Mouse (Mus musculus) cerebellum, postnatal 10 days (tissue): Measurements from ENCODE around the gene Guk1.

ENCODE experiments used
- DNase-seq, 2 experiments: peaks; one replicate each; pipeline ENCODE4 v3.0.0; 2021; ENCODE audit warnings: mixed read lengths in 2 of 2

Gene Guk1

DNA sequence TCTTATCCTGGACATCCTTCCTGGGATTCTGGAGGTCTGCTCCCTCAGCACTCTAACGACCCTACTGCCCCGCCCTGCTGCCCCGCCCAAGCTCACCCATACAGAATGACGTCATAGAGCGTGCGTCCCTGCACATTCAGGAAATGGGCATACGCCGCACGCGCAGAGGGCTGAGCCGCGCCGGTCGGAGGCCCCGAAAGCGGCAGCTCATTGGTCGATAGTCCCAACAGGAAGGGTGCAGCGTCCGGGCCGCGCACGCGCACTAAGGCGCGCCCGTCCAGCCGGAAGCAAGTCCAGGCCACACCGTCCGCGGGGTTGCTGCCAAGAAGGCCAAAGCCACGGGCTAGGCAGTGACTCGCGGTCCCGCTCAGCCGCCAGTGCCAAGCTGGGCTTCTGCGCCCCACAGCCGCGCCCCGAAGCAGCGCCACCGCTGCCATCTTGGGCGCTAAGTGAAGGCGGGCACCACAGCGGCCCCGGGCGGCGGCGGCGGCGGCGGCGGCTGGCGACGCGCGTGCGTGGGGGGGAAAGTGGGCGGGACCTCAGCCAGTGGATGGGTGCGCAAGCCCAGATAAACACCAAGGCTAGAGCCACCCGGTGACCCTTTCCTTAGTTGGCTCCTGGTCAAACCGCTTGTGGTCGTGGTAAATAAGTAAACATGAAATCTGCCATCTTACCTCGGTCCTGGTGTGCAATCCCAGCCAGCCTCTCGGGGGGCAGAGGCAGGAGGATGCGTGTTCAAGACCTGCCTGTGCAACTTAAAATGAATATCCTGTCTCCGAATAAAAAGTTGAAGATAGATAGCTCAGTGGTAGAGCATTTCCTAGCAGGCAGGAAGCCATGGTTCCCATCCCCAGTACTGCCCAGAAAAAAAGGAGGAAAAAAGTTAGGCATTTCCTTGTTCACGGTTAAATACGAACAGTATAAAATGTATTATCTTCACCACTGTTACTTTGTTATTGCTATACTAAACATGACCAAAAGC, 28.5 kb downstream of the Guk1 start, which contains the start of gene Iba57:
Gene Iba57 (minus strand): TSS at position 485 of the 982 bp plus-strand sequence.
- DNase-seq = peak; percentile 97 to 98

DNA sequence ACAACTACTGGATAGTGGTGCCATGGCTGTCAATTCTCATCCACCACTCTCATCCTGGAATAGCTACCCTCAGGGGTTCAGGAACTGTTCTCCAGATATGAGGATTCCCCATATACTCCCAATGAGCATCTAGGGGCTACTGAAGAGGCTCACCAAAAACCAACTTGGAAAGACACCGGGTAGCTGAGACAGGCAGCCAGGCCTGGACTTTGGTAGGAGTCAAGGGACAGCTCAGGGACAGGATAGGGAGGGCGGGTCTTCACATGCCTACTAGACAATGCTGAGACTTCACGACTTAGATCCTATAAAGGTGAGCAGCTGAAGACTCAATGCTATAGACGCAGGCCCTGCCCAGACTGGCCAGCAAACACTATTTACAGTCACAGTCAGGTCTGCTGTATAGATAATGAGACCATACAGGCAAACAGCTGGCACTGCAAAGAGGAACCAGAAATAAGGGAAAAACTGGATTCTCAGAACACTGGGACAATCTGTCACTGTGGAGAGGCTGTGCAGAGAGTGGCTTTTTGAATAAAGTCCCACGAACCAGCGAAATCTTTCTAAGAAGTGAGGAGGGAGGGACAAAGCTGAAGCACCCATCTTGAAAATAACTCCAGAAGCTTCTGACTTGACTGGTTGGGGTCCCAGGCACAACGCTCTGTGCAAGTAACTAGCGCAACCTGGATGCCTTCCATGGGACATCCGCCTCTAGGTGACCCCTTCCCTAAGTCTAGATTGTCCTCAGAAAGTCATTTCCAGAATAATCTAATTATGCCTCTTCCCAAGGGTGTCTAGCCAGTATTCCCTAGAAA, 29.4 kb downstream of the Guk1 start:
- no peak for DNase-seq

DNA sequence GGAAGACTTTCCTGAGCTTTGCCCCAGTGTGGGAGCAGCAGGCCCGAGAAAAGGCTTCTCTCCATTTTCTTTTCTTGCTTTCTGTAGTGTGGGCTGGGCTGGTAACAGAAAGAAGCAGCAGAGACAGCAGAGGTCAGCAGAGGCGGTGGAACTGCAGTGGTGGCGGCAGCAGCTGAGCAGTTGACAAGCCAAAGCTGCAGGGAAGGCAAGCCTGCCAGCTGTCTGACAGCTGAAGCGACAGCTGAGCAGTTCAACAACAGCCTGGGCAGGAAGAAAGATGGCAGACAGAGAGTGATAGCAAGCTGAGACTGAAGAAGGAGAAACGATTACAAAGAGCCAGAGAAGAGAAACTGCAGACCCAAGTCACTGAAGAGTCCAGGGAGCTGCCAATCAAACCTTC, 30.6 kb downstream of the Guk1 start:
- DNase-seq = peak; percentile 28 to 32

DNA sequence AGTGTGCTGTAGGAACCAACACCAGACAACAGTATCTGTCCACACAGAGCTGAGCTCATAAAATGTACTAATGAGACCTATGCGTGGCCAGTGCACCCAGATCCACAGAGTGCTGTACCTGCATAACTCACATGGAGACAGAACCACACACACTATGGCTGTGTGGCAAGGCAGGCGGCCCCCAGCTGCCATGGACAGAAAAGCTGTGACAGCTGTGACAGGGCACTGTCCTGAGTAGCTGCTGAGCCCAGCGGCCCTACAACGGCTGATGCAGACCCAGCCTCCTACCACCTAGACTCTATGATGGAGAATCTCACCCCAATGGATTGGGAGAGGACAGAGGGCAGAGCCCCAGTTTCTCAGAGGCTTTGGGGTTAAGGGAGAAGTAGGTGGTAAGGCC, 32.5 kb downstream of the Guk1 start:
- no peak for DNase-seq

DNA sequence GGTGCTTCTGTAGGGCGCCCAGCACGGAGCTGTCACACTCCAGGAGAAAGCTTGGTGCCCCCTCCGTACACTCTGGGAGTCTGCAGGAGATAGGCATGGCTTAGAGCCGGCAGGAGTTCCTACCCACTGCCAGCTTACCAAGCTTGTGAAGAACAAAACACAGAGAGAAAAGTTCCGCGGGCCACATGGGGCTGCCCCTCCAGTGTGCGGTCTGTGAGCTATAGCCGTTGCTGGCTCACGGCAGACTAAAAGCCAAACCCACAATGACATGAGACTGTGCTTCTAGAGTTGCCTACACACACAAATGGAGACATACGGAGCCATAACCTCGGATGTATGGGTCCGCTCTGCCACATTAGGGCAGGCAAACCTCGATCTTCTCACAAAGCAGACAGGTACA, 32.9 kb downstream of the Guk1 start:
- no peak for DNase-seq

DNA sequence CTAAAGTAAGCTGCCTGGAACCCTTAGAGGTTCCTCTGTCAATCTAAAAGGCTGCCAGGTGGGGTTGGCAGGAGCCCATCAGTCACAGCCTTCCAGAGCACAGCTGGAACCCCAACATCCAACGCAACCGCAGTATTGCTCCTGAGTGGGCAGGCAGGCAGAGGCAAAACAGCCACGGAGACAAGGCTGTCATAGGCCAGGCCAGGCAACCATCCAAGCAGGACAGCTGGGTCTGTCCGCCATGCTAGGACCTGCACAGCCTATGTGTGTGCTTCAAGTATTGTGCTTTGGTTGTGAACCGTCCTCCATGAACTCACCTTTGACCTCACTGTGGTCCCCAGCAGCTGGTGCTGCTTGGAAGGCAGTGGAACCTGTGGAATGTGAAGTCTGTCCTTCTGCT, 36.1 kb downstream of the Guk1 start:
- DNase-seq = peak in 1 of 2 experiments; percentile 33

DNA sequence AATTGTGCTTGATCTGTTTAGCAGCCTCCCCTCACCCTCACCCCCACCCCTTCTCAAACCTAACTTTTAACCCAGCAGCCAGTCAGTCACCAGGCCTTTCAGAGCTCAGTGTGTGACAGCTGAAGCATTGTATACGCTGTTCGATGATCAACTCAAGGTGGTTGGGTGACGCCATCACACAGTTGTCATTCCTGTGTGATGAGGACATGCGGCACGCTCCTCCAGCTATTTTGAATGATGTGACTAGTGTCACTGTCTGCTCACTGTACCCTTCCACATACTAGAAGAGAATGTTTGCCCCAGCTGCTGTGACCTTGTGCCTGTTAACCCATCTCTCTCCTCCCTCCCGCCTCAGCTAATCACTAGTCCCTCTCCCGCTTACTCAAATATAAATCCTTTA, 37.8 kb downstream of the Guk1 start:
- DNase-seq = no peak

DNA sequence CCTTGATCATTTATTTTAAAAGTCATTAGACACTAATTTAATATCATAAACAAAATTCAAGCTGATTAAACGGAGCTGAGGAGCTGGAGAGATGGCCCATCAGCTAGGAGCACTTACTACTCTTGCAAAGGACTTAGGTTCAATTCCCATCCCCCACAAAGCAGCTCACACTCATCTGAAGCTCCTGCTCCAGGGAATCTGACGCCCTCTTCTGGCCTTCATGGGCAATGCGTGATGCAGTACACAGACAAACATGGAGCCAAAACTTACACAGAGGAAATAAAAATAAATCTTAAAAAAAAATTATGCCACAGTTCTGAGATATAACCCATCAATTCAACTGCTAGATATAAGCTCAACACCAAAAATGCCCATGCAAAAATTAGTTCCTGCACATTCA, 40.3 kb downstream of the Guk1 start:
- no peak for DNase-seq

DNA sequence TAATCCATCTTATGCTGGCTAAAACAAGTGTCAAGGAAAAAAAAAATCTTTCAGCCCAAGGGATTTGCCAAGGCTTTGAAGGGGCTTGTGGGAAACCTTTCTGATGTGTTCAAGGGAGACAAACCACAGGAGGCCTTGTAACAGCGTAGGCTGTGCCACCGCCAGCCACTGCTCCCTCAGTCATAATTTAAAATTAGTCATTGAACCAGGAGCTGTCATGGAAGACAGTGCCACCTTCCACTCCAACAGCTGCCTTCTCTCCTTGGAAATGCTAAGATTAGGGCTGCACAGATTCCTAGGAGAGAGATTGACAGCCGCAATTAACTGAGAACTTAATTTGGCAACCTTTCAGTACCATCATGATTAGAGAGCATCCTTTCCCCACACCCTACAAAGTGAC, 42.7 kb downstream of the Guk1 start:
- DNase-seq = no peak

DNA sequence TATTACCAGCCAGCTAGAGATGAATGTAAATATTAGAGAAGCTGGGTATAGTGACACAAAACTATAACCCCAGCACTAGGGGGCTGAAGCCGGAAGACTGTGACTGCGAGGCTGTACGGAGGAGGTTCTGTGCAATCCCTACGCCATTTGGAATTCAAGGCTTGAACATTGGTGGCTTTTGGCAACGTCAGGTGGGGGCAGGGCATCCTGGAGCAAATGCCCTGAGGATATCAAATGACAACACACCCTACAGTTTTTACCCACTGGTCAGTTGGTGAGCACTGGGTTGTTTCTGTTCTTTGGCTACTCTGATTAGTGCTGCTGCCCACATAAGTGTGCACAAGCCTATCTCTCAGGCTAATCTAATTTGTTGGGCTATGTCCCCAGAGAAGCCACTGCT, 49.0 kb downstream of the Guk1 start:
- no peak for DNase-seq

DNA sequence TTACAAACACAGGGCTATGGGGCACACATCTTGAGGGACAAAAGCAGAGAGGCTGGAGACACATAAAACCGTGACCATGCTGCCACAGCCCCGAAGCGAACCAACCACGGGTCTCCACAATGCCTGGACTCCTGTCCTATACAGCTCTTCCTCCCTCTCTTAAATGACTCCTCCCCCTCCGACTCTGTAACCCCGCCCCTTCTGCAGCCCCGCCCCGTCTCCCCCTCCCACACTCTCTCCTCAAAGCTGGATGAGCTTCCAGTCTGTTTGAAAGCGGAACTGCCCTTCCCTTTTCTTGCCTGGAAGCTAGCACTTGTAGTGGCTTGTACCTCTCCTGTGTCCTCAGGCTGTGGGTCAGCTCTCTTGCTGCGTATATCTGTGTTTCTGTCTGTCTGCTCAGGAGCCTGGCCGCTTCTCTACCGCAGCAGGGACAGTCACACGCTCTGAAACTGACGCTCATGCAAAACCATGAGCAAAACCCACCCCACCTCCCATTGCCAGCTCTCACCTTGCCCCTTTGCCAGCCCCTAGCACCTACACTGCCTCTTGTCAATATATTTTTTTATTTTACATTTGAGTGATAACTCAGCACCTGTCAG, 50.1 kb downstream of the Guk1 start:
- DNase-seq = no peak

DNA sequence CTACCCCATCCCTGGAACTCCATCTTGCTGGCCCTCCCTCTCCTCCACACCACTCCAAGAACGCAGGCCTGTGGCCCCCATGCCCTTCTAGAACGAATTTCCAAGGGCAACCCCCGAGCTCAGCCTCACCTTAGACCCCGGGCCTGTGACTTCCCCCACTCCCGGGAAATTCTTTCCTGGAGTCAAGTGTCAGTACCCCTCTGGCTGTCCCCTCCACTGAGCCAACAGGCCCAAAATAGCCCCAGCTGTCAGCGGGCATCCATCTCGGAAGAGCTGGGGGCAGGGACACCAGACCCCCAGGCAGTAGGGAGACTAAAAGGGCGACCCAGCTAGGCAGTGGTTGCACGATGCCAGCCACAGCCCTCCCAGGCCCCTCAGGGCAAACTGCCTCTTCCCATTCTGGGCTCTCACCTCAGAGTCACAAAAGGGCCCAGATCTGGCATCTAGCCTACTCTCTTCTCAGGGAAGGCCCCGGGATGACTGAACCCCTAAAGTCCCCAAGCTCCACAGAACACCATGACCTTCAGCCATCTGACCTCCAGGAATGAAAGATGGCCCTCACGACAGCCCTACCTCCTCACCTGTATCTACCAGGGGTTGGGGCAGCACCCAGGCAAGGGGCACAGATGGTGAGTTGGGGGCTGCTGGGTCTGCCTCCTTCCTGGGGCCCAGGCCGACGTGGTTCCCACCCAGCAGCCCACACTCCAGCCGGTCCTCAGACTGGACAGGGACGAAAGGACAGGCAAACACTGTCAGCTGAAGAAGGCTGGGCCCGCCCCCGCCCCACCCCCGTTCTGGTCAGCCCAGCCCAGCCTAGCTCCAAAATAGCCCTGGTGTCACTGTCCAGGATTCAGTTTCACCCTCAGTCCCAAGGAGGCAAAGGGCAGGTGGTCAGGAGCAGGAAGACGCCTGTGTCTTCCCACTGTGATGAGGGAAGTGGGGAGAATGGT, 53.2 kb downstream of the Guk1 start:
- no peak for DNase-seq

DNA sequence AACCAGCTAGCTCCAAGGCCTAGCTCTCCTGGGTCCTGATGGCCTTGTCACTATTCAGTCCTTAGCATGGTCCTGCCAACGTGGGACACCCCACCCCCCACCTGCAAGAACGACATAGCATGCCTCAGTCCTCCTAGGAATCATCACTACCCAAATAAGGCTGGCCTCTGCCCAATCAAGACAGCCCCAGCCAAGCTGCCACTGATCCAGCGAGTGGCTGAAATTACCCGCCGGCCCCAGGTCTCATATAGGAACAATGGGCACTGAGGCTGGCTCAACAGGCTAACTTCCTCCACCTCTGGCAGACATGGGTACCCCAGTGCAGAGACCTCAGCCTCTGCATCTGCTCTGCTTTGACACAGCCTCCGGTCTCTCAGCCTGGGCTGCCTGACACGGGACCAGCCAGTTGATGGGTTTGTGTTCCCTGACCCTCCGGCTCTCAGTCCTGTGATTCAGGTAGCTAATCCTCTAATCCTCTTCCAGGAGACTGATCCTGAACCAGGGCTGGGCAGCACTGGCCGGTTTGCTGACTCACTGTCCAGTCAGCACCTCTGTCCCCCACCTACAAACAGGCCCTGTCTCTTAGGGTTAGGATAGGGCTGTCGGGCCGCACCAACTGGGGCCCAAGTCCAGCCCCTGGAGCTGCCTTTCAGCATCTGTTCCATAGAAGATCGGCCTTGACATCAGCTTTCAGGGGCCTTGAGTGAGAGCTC, 54.9 kb downstream of the Guk1 start:
- DNase-seq = no peak

DNA sequence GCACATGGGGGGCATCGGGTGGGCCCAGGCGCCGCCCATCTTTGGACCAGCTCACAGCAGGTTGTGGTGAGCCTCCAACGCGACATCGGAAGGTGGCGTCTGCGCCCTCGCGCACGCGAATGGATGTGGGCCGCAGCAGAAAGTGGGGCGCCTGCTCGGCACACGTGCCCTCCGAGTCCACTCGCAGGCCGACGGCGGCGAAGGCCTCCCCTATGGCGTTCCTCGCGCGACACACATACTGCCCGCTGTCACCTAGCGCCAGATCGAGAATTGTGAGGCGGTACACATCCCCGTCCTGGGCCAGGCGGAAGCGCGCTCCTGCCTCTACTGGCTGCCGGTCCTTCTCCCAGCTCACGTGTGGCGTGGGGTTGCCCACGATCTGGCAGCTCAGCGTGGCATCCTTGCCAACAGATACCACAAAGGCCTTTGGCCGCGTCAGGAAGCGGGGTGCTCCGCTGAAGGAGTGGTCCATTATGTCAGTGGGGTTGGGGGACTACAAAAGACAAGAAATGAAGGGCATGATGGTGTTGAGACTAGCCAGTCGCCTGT, 56.0 kb downstream of the Guk1 start, which contains the start of gene Obscn:
Gene Obscn (minus strand): TSS at position 499 of the 549 bp plus-strand sequence.
- DNase-seq = peak; percentile 25 to 32

DNA sequence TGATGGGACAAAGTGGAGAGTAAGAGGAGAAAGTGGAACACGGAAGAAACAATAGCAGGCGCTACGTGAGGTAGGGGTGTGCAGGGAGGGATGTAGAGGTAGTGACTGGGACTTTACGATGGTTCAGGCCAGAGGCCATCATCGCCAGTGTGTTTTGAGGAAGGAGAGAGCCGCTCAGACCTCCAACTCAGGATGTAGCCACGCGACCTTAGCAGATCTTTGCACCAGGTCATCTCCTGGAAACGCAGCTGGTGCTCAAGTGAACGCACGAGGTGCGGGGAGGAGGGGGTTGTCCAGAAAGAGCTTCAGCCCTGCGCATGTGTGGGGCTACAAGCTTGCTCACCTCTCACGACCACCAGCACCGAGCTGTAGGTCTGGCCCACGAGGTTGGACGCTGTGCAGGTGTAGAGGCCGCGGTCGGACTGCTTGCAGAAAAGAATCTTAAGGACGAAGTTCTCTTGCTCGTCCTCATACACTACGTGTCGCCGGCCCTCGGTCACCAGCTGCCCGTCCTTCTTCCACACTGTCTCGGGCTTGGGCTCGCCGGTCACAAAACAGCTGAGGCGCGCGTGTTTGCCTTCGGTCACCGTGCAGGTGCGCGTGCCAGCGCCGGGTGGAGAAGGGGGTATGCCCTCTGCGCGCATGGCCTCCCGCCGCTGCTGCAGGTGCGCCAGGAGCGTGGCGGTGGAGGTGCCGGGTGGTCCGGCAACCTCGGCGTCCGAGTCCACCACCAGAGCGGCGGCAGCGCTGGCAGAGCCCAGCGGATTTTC, 56.8 kb downstream of the Guk1 start:
- DNase-seq = peak; percentile 26 to 29

DNA sequence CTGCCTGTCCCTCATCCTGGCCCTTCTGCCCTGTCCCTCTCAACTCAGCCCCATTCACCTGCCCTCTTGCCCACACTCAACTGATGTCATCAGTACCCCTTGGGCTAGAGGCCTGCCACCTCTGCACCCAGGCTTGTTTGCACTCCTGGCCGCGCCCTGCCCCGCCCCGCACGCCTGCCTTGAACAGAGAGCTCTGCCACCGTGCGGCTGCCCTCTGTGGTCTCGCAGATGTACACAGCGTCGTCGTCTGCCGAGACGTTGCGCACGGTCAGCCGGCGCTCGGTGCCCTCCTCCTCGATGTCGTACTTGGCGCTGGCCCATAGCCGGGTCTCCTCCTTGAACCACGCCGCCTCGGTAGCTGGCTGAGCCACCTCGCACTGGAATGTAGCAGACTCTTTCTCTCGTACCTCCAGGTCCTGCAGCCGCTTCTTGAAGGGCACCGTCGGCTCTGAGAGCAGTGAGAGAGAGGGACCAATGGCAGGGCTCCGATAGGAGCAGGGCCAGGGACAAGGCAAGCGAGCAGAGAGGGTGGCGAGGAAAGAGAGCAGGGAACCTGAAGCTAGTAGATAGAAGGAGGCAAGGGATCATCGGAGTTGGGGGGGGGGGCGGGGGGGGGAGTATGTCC, 57.5 kb downstream of the Guk1 start:
- DNase-seq = peak; percentile 40 to 46
